Mouse (Mus musculus) neutrophil, adult 59 days (primary cell): ENCODE results near the gene Arfgef2. TPM values are rescaled to one million over a fixed set of nuclear protein-coding genes. Genes with fewer than 3 reads are reported as not detected.

Experiments used
- total RNA-seq, 2 experiments: library from RNA; stranded (reverse); gene quantifications; 1 replicate in 1 of 2; 2 replicates in 1 of 2; pipeline ENCODE4 v1.2.4; 2023

The Arfgef2 gene
- total RNA-seq, result 10 to 100 TPM; 33.2 to 34.8 TPM

DNA sequence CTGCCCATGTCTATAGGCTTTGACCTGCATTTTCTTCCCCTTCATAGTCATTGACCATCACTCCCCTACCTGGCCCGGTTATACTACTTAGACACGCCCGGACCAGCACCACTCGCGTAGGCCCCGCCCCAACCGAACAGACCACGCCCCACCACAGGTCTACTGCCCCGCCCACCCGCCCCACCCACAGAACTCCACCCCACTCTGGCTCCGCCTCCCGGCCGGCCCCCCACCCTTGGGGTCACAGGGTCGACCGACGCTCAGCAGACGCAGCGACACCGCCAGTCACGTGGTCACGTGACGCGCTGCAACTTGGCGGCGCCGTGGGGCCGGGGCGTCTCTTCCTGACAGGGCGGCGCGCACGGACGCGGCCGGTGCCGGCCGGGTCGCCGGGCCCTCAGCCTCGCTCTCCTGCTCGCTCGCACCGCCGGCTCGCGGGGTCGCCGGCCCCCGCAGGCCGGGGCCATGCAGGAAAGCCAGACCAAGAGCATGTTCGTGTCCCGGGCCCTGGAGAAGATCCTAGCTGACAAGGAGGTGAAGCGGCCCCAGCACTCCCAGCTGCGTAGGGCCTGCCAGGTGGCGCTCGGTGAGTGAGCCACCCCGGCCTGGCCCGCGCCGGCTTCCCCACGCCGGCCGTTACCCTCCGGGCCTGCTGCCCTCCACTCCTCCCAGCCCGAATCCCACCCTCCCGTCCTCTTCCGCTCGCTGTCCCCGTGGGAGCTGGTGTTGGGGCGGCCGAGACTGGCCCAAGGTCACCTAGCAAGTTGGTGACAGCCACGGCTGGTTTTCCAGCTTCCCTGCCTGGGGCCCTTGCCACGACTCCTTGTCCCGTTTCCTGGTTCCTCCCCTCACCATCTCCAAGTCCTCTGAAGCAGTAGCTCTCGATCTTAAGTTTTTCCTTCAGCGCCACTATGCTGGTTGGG lies at the start of gene Arfgef2:
Gene Arfgef2, plus strand, starts transcription at position 339 of the 923 bp plus-strand sequence.

GRCm38 (mm10) chr2:166792355-166792754 lies 13.0 kb upstream of the Arfgef2 start, which contains the start of gene Trp53rkb:
Gene Trp53rkb, plus strand, starts transcription at chr2:166792531.

GRCm38 (mm10) chr2:166905711-166906522 lies 100.5 kb downstream of the Arfgef2 start, which contains the start of gene Cse1l:
Gene Cse1l, plus strand, starts transcription at chr2:166906040.

Other genes with a start within 250 kb of the Arfgef2 start
- gene Prex1, start 91.8 kb upstream of the Arfgef2 start, total RNA-seq, result 100 to 1,000 TPM; 189 TPM
- gene Trp53rkb, start 13.1 kb upstream of the Arfgef2 start, total RNA-seq, result 1 to 10 TPM; 2.7 to 3.6 TPM
- gene Cse1l, start 100.5 kb downstream of the Arfgef2 start, total RNA-seq, result 10 to 100 TPM; 31.5 to 36.6 TPM
- gene Stau1, start 190.7 kb downstream of the Arfgef2 start, total RNA-seq, result 10 to 100 TPM; 43.8 to 53.1 TPM
- 10 to 100 TPM; 27.2 to 27.4 TPM for gene Ddx27, start 209.6 kb downstream of the Arfgef2 start, total RNA-seq